Mouse (Mus musculus) heart, embryonic 10.5 days (tissue): Measurements from ENCODE around the gene Mrps7. TPM values are rescaled to one million over a fixed set of nuclear protein-coding genes. Genes with fewer than 3 reads are reported as not detected.
A peak's percentile ranks its signal among the peaks of the same experiment; 100 is the strongest.

Experiments
- DNase-seq: peaks from one replicate; pipeline ENCODE4 v3.0.0-alpha.2; 2017; ENCODE audit warnings: low spot score
- H3K27ac ChIP-seq: fragments of 300-500 bp; sonication (generic); 2 replicates; pipeline ENCODE4 v1.5.1; 2016; ENCODE audit warnings: mild to moderate bottlenecking
- H3K27me3 ChIP-seq: fragments of 300-500 bp; sonication (generic); 2 replicates; pipeline ENCODE4 v1.6.1; 2016; ENCODE audit warnings: mild to moderate bottlenecking; ENCODE audit not compliant: poor library complexity, insufficient read depth, severe bottlenecking
- H3K36me3 ChIP-seq: fragments of 300-500 bp; sonication (generic); 2 replicates; pipeline ENCODE4 v1.6.1; 2016; ENCODE audit warnings: mild to moderate bottlenecking, moderate library complexity
- H3K4me1 ChIP-seq: fragments of 300-500 bp; sonication (generic); 2 replicates; pipeline ENCODE4 v1.6.1; 2016; ENCODE audit warnings: mild to moderate bottlenecking
- H3K4me3 ChIP-seq: fragments of 300-500 bp; sonication (generic); 2 replicates; pipeline ENCODE4 v1.5.1; 2016; ENCODE audit warnings: mild to moderate bottlenecking, moderate library complexity
- H3K9me3 ChIP-seq: fragments of 300-500 bp; sonication (generic); 2 replicates; pipeline ENCODE4 v1.6.1; 2016; ENCODE audit warnings: mild to moderate bottlenecking, moderate library complexity
- WGBS: fragments of 180-500 bp; shearing (Covaris S2); methylation state at CpG from one replicate; pipeline ENCODE4 v1.1.7; 2016; 5-methylcytosine and 5-hydroxymethylcytosine counted together
- polyA plus RNA-seq: library from polyadenylated mRNA; unstranded; fragments of >200 nt; fragmentation: Nextera tagmentation; extraction: Ambion mirVana; gene quantifications from 2 replicates; pipeline ENCODE4 v1.2.1, GENCODE M21; 2016

The Mrps7 gene
- polyA plus RNA-seq, 1 experiment from 2014 or later = 108 TPM

- no peaks in the 10 kb centered on the region for H3K9me3 ChIP-seq
- under 1% methylated on average over 16 of the region's 16 CpGs for WGBS
- H3K4me1 ChIP-seq = peaks cover 38% of the 10 kb centered on the region
- no peak for DNase-seq
- no peaks in the 10 kb centered on the region for H3K27me3 ChIP-seq
- peaks cover 50% of the 10 kb centered on the region for H3K36me3 ChIP-seq
- peak overlapping the region; percentile 76 for H3K4me3 ChIP-seq
- H3K27ac ChIP-seq = peak overlapping the region; percentile 93
These were observed 9.6 kb downstream of the Mrps7 start for GRCm38 (mm10) chr11:115613138-115613945.

GRCm38 (mm10) chr11:115614346-115615107, 10.8 kb downstream of the Mrps7 start:
- no peak overlapping the region for H3K27ac ChIP-seq
- 82% methylated on average over 10 of the region's 10 CpGs for whole genome bisulfite sequencing

GRCm38 (mm10) chr11:115615108-115615825, 11.5 kb downstream of the Mrps7 start:
- no peaks in the 10 kb centered on the region for H3K9me3 ChIP-seq
- peaks cover 53% of the 10 kb centered on the region for H3K36me3 ChIP-seq
- H3K27me3 ChIP-seq = no peaks in the 10 kb centered on the region
- peaks cover 38% of the 10 kb centered on the region for H3K4me1 ChIP-seq
- 80% methylated on average over 15 of the region's 15 CpGs for WGBS
- peak overlapping the region; percentile 37; the same call in 1 of the 2 replicates for H3K27ac ChIP-seq
- DNase-seq = no peak
- H3K4me3 ChIP-seq = no peak overlapping the region

More at GRCm38 (mm10) chr11:115614346-115615107, 10.8 kb downstream of the Mrps7 start:
- Histone ChIP-seq H3K36me3 (peaks cover 50% of the 10 kb centered on the region), H3K9me3 (no peaks in the 10 kb centered on the region), H3K4me1 (peaks cover 38% of the 10 kb centered on the region), H3K4me3 (no peak overlapping the region), H3K27me3 (no peaks in the 10 kb centered on the region)
- DNase-seq = no peak

- WGBS = 87% methylated on average over 6 of the region's 6 CpGs
- Histone ChIP-seq H3K27ac (no peak overlapping the region), H3K4me1 (peaks cover 38% of the 10 kb centered on the region), H3K4me3 (no peak overlapping the region), H3K27me3 (no peaks in the 10 kb centered on the region), H3K36me3 (peaks cover 59% of the 10 kb centered on the region), H3K9me3 (no peaks in the 10 kb centered on the region)
- DNase-seq = no peak
These were observed 12.2 kb downstream of the Mrps7 start for GRCm38 (mm10) chr11:115615875-115616274.

GRCm38 (mm10) chr11:115616371-115616770, 12.6 kb downstream of the Mrps7 start:
- no peaks in the 10 kb centered on the region for H3K27me3 ChIP-seq
- no peaks in the 10 kb centered on the region for H3K9me3 ChIP-seq
- peaks cover 64% of the 10 kb centered on the region for H3K36me3 ChIP-seq
- no peak overlapping the region for H3K4me3 ChIP-seq
- peaks cover 37% of the 10 kb centered on the region for H3K4me1 ChIP-seq
- WGBS = 90% methylated on average over 7 of the region's 7 CpGs
- no peak overlapping the region for H3K27ac ChIP-seq
- DNase-seq = no peak

- Histone ChIP-seq H3K36me3 (peaks cover 68% of the 10 kb centered on the region), H3K27ac (0 out of 2 replicates have a peak overlapping the region, but pooled peaks have one; percentile 17)
- 82% methylated on average over 6 of the region's 6 CpGs for WGBS
These were observed 13.2 kb downstream of the Mrps7 start for GRCm38 (mm10) chr11:115616893-115617292.

GRCm38 (mm10) chr11:115618001-115618400, 14.3 kb downstream of the Mrps7 start:
- Histone ChIP-seq H3K9me3 (no peaks in the 10 kb centered on the region), H3K4me3 (no peak overlapping the region), H3K27ac (no peak overlapping the region), H3K27me3 (no peaks in the 10 kb centered on the region), H3K4me1 (peaks cover 30% of the 10 kb centered on the region), H3K36me3 (peaks cover 79% of the 10 kb centered on the region)
- 90% methylated on average over 2 of the region's 2 CpGs for WGBS
- no peak for DNase-seq

More at GRCm38 (mm10) chr11:115616893-115617292, 13.2 kb downstream of the Mrps7 start:
- H3K4me1 ChIP-seq = peaks cover 32% of the 10 kb centered on the region
- no peak for DNase-seq
- no peaks in the 10 kb centered on the region for H3K9me3 ChIP-seq
- H3K4me3 ChIP-seq = no peak overlapping the region
- no peaks in the 10 kb centered on the region for H3K27me3 ChIP-seq

GRCm38 (mm10) chr11:115618732-115619516, 15.2 kb downstream of the Mrps7 start:
- H3K4me1 ChIP-seq = peaks cover 22% of the 10 kb centered on the region

GRCm38 (mm10) chr11:115619949-115620348, 16.2 kb downstream of the Mrps7 start:
- Histone ChIP-seq H3K4me1 (peaks cover 15% of the 10 kb centered on the region), H3K9me3 (no peaks in the 10 kb centered on the region), H3K27me3 (no peaks in the 10 kb centered on the region), H3K4me3 (no peak overlapping the region), H3K27ac (no peak overlapping the region), H3K36me3 (peaks cover 83% of the 10 kb centered on the region)
- DNase-seq = no peak
- 97% methylated on average over 7 of the region's 7 CpGs for WGBS

More at GRCm38 (mm10) chr11:115618732-115619516, 15.2 kb downstream of the Mrps7 start:
- WGBS = 87% methylated on average over 16 of the region's 16 CpGs
- H3K36me3 ChIP-seq = peaks cover 88% of the 10 kb centered on the region
- H3K27ac ChIP-seq = no peak overlapping the region
- DNase-seq = no peak
- H3K27me3 ChIP-seq = no peaks in the 10 kb centered on the region
- H3K9me3 ChIP-seq = no peaks in the 10 kb centered on the region
- no peak overlapping the region for H3K4me3 ChIP-seq

GRCm38 (mm10) chr11:115623487-115624070, 19.9 kb downstream of the Mrps7 start:
- no peaks in the 10 kb centered on the region for H3K27me3 ChIP-seq
- no peak for DNase-seq
- WGBS = 77% methylated on average over 9 of the region's 9 CpGs
- H3K36me3 ChIP-seq = peaks cover 56% of the 10 kb centered on the region
- H3K4me3 ChIP-seq = no peak overlapping the region
- H3K27ac ChIP-seq = no peak overlapping the region
- H3K4me1 ChIP-seq = no peaks in the 10 kb centered on the region; the same call in 1 of the 2 replicates
- no peaks in the 10 kb centered on the region for H3K9me3 ChIP-seq

GRCm38 (mm10) chr11:115625877-115626276, 22.2 kb downstream of the Mrps7 start:
- Histone ChIP-seq H3K27ac (no peak overlapping the region), H3K36me3 (peaks cover 33% of the 10 kb centered on the region), H3K9me3 (no peaks in the 10 kb centered on the region), H3K27me3 (no peaks in the 10 kb centered on the region), H3K4me1 (no peaks in the 10 kb centered on the region; the same call in 1 of the 2 replicates), H3K4me3 (no peak overlapping the region)
- DNase-seq = no peak
- WGBS = 78% methylated on average over 9 of the region's 9 CpGs
